Mouse (Mus musculus) thymus, adult 2 months (tissue): ENCODE data around the gene Gm10837.

Experiments used
- CTCF ChIP-seq: fragments of 200-500 bp; IDR thresholded peaks from 2 replicates; pipeline ENCODE4 v1.5.1; 2012; ENCODE audit warnings: mild to moderate bottlenecking, control low read depth, low read length, moderate library complexity, borderline replicate concordance; ENCODE audit not compliant: control insufficient read depth, poor library complexity, insufficient read depth; ENCODE audit errors: extremely low read depth
- POLR2A ChIP-seq: fragments of 200-500 bp; IDR thresholded peaks from 2 replicates; pipeline ENCODE4 v1.6.1; 2012; ENCODE audit warnings: mild to moderate bottlenecking, low read length, control low read depth, moderate library complexity; ENCODE audit not compliant: control insufficient read depth, poor library complexity, insufficient read depth; ENCODE audit errors: extremely low read depth

DNA sequence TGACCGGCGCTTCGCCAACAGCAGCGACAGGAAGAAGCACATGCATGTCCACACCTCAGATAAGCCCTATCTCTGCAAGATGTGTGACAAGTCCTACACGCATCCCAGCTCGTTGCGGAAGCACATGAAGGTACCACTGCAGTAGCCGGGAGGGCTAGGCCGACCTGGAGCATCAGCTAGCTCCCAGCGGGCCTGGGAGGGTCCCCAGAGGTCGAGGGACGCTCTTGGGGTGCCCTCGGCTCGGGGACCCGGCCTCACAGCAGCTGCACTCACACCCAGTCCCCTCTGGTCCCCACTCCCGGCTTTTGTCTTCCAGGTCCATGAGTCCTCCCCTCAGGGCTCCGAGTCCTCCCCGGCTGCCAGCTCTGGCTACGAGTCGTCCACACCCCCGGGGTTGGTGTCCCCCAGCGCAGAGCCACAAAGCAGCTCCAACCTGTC lies 11.8 kb upstream of the Gm10837 start:
- TF ChIP-seq POLR2A (no peak), CTCF (no peak)
